Mouse (Mus musculus): Measurements from ENCODE around the gene Zc2hc1c.

DNA sequence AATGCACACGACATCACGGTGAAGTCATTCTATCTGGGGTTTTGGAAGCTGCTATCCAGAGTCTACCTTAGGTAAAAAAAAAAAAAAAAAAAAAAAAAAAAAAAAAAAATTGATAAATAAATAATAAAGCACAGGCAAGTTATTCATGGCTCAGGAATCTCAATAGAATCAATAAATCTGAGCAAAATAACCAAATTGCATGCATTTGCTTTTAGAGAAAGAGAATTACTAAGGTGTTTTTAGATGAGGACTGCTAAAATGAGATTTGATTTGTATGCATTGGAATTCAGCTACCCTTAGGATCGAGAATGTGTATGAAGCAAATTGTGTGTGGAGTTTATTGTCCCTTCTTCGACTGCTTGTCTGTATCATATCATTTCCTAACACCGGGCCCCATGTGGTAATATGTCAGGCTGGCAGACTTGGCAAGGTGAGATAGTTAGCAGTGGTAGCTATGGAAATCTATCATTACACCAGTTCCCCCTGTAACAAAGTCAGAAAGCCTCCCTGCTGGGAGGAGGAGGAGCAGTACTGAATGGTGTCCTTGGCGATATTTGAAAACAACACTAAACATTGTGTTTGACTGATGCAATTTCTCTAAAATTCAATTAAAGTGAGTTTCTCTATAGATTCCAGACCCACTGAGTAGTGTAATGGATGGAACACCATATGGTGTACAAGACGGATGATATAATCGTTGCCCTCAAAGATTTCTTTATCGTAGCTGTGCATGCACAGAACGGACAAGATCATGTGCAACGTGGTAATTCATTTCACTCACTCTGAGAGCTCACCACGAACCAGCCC, 7.3 kb upstream of the Zc2hc1c start:
- TF ChIP-seq CTCF (IDR thresholded peaks at IDR 0.05; ENCODE audit: control insufficient read depth, insufficient read depth, insufficient read length), result no peak
- TF ChIP-seq MAX (IDR thresholded peaks at IDR 0.05), result no peak
- no peak for TF ChIP-seq USF1 (IDR thresholded peaks at IDR 0.05; ENCODE audit: low read depth)
- TF ChIP-seq MYOG (IDR thresholded peaks at IDR 0.05; ENCODE audit: control insufficient read depth, extremely low read depth, insufficient read length), result no peak
- no peak for TF ChIP-seq CEBPB (IDR thresholded peaks at IDR 0.05; ENCODE audit: low read depth)
- TF ChIP-seq MYOD1 (IDR thresholded peaks at IDR 0.05; ENCODE audit: control insufficient read depth, insufficient read length, low read depth), result no peak

Measured in C2C12 (cell line).